Mouse (Mus musculus) testis, adult 2 months (tissue): Measurements from ENCODE around the gene Tgfbr3.

Experiments
- CTCF ChIP-seq: fragments of 200-500 bp; IDR thresholded peaks from 2 replicates; pipeline ENCODE4 v1.5.1; 2012; ENCODE audit warnings: low read depth, mild to moderate bottlenecking, inconsistent platforms, low read length, moderate library complexity; ENCODE audit not compliant: control insufficient read depth, insufficient read depth, insufficient replicate concordance
- POLR2A ChIP-seq: fragments of 200-500 bp; IDR thresholded peaks from 2 replicates; pipeline ENCODE4 v1.6.1; 2012; ENCODE audit warnings: low read depth, mild to moderate bottlenecking, inconsistent platforms, low read length, moderate library complexity; ENCODE audit not compliant: control insufficient read depth

DNA sequence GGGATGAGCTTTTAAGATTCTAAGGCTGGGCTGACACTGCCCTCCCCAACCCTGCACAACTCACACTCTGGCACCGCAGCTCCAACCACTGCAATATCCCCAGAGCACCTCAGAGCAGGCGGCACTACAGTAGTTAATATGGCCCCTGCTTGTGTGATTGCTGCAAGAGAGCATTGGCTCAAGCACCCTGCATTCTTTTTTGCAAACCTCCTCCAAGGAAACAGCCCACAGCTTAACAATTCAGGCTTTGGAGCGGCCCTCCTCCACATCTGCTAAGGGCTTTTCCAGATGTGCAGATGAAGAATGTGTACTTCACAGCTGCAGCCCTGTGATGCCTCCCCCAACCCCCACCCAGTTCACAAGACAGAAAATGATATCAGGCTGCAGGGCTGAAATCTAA, 138.1 kb downstream of the Tgfbr3 start:
- TF ChIP-seq CTCF (no peak), POLR2A (no peak)
